Mouse (Mus musculus) liver, embryonic 14.5 days (tissue): Measurements from ENCODE around the gene Stard3.

Source experiments
- CTCF ChIP-seq: IDR thresholded peaks from 2 replicates; pipeline ENCODE4 v1.5.1; 2016; ENCODE audit warnings: antibody characterized with exemption, low read depth, control low read depth
- EP300 ChIP-seq: IDR thresholded peaks from 2 replicates; pipeline ENCODE4 v1.6.1; 2016; ENCODE audit warnings: antibody characterized with exemption, low read depth

DNA sequence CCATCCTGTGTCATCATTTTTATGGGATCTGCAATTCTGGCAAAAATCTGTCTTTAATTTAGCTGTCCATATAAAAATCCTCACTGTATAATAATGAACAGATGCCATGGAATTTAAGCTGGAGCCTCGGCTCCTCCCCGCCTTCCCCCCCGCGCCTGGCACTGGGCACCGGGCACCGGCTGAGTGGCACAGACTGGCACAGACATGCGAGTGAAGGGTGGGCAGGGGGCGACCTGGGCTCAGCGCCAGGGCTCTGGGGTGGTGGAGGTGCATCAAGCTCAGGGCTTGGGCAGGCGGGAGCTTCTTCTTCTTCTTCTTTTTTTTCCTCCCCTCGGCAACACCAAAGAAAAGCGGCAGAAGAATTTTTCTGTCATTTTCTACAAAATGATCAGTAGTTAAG is 37.8 kb upstream of the Stard3 start:
- TF ChIP-seq CTCF: no peak
- no peak for TF ChIP-seq EP300
